Mouse (Mus musculus): Measurements from ENCODE around the gene Vwa5b2.

The Vwa5b2 gene

DNA sequence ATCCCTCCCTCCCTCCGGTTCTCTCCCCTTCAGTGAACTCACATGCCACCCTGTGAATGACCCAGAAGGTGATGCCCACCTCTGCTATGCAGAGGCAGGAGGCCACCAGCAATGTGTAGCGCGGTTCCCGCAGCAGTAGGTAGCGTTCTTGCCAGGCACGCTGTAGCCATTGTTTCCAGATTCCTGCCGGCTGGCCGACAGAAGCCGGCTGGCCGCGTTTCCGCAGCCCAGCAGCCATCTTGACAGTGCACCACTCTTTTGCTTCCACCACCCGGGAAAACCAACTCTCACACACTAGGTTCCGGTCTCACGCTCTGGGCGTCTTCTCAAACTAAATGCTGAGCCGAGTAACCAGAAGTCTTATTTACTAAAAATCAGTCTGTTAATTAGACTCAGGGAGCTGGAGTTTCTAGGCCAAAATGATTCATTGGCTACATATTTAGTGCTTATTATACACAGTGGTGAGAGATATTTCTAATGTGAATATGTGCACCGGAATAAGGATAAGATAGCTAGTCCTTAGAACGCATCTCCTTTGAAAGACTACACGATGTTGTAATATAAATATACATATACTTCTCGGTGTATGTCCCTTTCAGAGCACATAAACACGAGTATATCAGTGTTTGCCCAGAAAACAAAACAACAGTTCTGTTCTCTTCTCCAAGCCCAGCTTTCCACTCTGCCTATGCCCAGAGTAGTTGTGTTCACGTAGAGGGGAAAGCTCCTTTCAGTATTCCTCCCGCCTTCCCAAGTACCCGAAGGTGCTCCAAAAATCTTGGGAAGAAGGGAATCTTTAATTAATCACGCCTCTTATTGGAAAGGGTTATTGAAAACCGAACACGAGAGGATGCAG, 21.5 kb downstream of the Vwa5b2 start:
- DNase-seq (ENCODE audit: low read depth): peak; percentile 92

DNA sequence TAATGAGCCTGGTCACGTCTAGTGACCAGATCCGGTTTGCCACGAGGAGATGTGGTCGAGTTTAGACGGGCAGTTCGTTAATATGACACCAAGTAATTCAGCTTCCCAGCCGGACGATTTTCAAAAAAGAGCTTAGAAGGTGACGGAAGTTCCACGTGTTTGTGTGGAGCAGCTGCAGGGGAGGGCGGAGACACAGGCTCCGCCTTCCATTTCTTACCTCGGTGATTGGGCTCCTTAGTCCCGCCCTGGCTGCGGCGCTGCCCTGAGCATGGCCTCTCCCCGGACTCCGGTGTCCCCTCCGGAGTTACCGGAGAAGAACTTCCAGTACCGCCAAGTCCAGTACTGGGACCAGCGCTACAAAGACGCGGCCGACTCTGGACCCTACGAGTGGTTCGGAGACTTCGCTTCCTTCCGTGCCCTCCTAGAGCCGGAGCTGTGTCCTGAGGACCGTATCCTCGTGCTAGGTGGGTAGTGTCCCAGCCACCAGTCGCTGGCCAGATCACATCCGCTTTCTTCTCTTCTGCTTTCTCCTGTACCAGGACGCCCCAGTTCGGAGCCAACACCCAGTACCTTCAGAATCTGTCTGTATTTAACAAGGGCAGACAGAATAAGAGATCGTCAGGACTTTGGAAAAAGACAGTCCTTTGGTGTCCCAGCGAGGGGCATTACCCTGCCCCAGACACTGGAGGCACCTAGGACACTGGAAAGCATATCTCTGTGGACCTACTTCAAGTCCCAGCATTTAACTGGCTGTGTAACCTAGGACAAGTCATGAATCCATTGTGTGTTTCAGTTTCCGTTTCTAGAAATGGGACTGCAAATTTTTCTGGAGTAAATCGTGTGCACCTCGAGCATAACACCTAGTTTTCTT, 22.3 kb downstream of the Vwa5b2 start, which contains the start of the genes Eef1akmt4, Gm49333 and Alg3:
Gene Eef1akmt4 (plus strand): TSS at position 237 of the 871 bp plus-strand sequence.
Gene Gm49333 (plus strand): TSS at position 254 of the 871 bp plus-strand sequence.
Gene Alg3 (minus strand): TSS at position 379 of the 871 bp plus-strand sequence.
- peak; percentile 93 for DNase-seq (ENCODE audit: low read depth)

DNA sequence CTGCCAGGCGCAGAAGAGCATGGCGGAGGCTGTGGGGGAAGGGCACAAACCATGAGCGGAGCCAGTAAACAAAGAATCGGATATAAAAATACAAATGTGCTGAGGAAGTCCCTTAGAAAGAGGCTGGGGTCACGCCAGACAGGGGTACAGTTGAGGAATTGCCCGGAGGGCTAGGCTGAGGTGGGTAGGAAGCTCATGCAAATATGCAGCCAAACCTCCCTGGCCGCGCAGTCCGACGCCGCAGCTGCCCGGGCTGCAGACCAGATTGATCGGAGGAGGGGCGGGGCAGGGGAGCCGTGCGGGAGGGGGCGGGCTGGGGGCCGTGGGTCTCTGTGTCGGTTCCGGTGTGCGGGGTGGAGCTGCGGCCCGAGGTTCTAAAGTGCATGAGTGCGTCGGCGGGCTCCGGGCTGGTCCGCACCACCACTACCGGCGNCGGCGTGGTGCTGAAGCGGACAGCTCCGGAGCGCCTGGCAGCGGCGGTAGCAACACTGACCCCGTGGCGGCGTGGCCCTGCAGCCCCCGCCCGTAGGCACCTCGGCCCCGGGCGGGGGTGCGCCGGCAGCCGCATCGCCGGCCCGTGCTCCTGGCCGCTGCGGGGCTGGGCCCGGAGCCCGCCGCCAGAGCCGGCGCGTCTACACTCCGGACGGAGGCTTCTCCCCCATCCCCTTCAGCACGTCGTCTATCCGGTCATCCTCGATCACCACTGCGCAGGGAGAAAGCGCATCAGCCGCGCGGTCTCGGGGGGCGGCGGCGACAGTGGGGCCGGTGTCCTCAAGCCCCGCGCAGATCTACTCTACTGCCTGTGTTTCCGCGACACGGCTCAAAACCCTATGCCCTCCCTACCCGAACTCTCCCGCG, 30.5 kb downstream of the Vwa5b2 start:
- peak; percentile 59 for DNase-seq (ENCODE audit: low read depth)

DNA sequence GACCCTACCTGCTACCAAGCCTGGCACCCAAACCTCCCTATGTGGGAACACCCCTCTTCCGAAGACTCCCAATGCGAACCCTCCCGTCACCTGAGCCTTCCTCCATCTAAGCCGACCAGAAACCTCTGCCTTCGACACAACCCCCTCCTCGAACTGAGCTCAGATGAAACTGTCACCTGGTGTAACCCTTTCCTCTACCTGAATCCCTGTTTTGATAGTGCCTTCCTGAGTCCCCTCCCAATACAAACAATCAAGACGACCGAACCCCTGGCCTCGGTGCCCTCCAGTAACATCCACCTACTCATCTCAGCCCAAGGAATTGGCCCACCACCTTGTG, 31.1 kb downstream of the Vwa5b2 start:
- no peak for DNase-seq (ENCODE audit: low read depth)

DNA sequence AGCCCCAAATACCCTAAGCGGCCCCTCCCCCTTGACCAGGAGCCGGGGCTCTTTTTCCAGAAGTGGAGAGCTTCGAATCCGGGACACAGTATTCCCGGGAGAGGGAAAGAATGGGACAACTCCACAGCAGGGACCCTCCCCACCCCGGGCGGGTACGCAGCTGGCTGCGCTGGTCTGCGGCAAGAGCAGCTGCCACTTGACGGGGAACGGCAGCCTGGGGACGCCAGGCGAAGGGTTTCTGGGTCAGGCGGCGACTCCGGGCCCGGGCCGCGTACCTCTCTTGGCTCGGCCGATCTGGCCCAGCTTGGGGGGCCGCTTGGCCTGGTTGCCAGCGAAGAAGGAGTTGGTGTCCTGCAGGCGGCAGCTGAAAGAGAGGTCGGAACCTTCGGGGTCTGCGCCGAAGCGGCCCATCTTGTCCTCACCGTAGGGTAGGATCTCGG, 31.5 kb downstream of the Vwa5b2 start:
- no peak for DNase-seq (ENCODE audit: low read depth)

DNA sequence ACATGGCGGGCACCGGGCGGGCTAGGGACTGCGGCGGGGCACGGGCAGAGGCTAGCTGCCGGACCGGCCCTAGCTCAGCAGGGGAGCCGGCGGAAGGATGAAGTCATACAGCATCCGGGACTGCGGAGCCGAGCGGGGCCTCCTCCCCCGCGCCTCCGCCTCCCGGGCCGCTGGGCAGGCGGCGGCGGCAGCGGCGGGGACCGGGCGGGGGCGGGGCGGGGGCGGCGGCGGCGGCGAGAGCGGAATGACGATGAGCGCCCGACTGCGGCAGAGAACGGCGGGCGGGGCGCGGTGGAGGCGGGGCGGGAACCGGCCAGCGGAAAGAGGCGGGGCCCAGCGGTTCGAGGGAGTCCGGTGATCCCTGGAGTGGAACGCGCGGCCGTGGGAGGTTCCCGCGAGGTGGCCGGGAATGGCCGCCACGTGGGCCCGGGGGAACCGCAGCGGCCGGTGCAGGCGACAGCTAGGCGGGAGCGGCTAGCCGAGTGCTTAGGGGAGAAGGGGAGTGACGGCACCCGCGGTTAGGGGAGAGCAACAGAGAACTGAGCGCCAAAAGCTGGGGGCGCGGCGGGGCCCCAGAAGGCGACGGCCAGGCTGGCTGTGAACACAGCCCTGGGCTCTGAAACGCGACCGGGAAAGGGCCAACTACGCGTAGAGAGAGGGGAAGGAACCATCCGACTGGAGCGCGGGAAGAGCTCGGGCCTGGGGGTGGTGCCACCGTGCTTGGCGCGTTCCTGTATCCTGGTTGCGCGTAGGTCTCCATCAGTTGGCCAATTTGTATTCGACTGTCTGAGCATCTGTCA, 32.1 kb downstream of the Vwa5b2 start, which contains the start of gene Camk2n2:
Gene Camk2n2 (minus strand): TSS at position 97 of the 800 bp plus-strand sequence.
- peak; percentile 74 for DNase-seq (ENCODE audit: low read depth)

DNA sequence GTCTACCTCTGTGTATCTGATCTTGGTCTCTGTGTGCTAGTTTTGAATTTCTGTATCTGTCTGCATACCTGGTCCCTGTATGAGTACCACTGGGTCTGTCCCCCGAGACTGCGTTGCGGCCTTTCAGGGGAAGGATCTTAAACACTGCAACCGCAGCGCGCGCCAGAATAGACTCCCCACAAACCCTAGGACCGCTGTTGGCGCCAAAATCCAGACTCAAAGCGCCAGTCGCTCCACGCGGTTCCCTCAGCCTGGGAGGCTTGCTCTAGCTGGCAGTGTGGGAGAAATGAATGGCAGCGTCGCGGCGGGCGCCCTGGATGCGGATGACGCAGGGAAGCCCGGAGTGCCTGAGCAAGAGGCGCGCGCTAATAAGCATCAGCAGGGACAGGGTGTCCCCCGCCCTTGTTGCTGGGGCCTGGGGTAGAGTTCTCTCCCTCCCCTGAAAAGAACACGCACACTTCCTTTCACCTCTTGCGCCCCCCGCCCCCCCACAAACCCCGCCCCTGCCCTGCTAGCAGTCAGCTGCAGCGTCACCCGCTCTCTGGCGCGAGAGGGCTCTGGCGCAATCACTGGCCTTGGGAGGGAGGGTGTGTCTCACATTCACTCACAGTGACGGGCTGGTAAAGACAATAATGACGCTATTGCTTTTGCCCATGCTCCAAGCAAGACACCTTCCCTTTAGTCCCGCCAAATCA, 32.9 kb downstream of the Vwa5b2 start:
- DNase-seq (ENCODE audit: low read depth): peak; percentile 91

DNA sequence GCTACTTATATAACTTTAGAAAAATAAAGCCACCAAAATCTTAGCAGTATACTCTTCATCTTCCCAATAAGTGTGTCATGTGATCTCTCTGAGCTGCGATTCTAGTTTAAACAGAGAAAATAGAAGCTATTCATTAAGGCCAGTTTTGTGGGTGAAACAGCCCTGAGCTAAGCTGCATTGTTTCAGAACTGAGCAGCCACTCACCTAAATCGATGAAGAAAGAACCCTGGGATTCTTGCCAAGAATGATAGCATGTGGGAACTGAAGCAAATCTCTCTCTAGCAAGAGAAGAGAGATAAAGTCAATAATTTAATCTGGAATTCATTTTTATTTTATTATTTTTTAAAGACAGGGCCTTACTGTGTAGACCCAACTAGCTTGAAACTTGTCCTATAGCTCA, 33.9 kb downstream of the Vwa5b2 start:
- peak; percentile 37 for DNase-seq (ENCODE audit: low read depth)

DNA sequence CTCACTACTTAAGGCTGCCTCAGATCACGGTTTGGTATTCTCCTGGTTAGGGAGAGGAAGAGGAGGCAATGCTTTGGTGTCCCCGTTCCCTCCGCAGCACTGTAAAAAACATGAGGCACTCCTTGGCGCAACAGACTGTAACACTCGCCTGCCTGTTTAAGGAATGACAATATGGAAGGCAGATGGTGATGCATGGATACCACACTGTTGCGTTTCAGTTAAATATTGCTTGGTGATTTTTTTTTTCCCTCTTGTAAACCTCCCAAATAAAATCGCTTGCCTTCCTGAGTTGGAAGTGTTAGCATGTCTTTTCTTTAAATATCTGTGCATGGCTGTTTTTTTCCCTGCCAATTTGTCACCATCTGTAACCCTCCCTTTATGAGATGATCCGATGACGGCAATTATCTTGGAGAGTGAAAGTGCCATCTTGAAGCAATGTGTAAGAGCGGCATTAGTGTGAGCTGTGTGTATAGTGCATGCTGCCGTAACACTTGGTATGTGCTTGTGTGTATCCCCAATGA, 39.7 kb downstream of the Vwa5b2 start:
- no peak for DNase-seq (ENCODE audit: low read depth)

DNA sequence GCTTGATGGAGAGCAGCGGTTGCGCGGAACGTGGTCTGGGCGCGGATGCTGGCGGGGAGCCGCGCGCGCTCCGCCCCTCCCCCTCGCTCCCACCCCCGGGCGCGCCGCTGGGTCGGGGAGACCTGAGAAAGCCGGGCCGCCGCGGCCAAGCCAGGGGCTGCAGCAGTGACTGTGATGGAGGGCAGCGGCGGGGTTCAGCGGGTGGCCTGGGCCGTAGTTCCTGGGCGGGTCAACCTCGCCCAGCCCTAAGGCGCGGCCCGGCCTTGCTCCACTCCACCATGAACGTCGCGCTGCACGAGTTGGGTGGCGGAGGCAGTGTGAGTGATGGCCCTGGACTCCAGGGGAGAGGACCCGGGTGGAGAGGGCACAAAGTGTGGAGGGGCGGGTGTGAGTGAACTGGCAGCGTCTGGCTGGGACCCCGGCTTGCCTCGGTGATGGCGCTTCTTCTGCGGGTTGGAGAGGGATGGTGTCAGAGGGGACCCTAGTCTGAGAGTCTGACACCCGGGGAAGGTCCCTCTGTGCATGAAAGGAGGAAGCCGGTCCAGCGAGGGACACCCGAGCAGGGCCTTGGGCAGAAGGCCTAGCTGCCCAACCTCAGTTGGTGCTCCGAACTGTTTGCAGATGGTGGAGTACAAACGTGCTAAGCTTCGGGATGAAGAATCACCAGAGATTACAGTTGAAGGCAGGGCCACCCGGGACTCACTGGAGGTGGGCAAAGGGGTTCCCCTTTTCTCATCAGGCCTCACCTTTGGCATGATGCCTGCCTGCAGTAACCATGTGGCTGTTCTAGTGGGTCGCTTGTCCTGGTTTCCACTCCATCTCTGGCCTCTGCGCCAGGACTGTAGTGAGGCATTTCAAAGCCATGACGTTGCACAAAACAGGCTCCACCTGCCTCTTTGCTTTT, 40.7 kb downstream of the Vwa5b2 start, which contains the start of gene Ece2:
Gene Ece2 (plus strand): TSS at position 98 of the 904 bp plus-strand sequence.
- peak; percentile 55 for DNase-seq (ENCODE audit: low read depth)

DNA sequence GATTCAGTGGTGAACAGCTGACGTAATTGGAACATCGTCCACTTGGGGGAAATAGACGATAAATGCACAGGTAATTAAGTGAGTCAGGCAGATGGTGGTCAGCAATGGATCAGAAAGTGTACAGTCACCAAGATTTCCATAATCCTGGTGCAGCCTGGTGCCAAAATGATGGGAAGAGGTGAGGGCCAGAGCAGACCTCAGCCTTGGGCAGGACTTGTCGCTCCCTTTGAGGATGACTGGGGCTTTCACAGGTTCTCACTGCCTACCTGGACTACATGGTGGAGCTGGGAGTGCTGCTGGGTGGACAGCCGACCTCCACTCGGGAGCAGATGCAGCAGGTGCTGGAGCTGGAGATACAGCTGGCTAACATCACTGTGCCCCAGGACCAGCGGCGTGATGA, 48.1 kb downstream of the Vwa5b2 start:
- DNase-seq (ENCODE audit: low read depth): no peak

DNA sequence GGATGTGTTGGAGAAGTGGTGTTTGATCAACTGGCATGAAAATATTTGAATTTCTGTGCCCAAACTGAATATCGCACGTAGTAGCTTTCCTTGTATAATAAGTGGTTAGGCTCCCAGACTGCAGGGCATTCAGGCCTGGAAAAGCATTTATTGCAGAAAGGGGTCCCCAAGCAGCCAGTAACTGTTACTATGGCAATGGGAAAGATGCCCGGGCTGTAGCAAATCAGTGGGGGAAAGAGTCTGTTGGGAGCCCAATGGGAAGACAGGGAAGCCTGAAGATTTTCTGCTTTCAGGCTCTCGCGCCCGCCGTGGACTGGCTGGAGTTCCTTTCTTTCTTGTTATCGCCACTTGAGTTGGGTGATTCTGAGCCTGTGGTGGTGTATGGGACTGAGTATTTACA, 49.1 kb downstream of the Vwa5b2 start:
- no peak for DNase-seq (ENCODE audit: low read depth)

DNA sequence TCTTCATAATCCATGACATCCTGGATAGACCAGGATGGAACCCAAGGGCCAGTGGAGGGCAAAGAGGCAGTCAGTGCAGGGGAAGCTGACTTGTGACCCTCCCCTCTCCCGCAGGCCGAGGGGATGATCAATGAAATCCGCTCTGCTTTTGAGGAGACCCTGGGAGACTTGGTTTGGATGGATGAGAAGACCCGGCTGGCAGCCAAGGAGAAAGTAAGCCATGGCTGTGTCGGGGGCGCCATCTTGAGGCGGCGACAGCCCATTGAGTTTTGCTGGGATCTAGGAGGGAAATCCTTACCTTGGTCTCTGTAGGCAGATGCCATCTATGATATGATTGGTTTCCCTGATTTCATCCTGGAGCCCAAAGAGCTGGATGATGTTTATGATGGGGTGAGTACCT, 52.9 kb downstream of the Vwa5b2 start:
- DNase-seq (ENCODE audit: low read depth): peak; percentile 87

DNA sequence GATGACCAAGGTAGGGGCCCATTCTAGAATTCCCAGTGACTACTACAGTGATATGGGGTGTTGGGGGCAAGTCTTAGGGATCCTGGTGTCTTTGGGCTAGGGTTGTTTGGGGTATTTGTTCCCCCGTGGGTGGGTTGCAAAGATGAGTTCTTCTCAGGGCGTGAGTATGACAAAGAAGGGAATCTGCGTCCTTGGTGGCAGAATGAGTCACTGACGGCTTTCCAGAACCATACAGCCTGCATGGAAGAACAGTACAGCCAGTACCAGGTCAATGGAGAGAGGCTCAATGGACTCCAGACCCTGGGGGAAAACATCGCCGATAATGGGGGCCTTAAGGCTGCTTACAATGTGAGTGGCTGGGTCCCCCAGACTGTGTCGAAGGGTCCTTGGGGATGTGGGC, 54.6 kb downstream of the Vwa5b2 start:
- no peak for DNase-seq (ENCODE audit: low read depth)

DNA sequence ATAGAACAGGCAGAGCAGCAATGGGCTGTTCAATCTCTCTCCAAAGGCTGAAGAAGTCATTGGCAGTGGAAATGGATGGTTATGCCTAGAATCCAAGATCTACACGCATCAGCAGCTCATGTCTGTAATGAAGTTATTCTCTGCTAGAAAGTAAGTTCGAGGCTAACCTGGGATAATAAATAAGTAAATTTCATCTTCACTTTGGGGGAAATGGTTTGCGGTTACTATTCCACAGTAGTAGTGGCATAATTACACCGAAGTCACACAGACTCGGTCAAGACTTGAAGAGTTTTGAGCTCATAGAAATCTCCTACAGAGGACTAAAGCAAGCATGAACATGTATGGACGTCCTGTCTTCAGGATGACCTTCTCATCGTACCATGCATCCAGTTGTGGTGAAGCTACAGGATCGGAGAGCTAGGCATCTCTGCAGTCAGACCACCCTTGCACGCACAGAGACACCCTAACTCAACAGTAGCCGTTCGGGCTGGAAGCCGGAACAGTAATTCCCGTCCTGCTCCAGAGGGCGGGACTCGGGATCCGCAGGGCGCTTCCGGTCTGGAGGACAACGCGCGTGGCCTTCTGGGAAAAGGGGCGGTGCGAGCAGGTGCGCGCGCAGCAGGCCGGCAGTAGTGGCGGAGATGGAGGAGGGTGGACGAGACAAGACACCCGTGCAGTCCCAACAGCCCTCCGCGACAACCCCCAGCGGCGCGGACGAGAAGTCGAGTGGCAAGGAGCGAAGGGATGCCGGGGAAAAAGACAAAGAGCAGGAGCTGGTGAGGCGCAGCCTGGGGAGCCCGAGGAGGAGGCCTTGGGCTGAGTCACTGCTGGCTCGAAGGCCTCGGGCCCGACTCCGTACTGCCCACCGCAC, 62.0 kb downstream of the Vwa5b2 start, which contains the start of gene Psmd2:
Gene Psmd2 (plus strand): TSS at position 577 of the 871 bp plus-strand sequence.
- DNase-seq (ENCODE audit: low read depth): peak; percentile 97

DNA sequence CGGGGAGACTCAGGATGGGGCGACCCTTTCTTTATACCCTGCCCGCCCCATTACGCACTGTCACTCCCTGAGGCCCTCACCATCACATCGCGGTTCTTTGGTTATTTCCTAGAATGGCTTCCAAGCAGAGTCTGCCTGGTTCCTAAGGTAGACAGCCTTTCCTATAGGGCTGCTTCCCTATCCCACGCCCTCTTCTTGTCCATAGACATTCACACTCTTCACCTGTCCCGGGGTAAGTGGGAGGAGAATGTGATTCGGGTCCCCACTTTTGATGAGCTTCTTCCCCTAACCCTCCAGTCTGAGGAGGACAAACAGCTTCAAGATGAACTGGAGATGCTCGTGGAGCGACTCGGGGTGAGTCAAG, 62.7 kb downstream of the Vwa5b2 start:
- no peak for DNase-seq (ENCODE audit: low read depth)

DNA sequence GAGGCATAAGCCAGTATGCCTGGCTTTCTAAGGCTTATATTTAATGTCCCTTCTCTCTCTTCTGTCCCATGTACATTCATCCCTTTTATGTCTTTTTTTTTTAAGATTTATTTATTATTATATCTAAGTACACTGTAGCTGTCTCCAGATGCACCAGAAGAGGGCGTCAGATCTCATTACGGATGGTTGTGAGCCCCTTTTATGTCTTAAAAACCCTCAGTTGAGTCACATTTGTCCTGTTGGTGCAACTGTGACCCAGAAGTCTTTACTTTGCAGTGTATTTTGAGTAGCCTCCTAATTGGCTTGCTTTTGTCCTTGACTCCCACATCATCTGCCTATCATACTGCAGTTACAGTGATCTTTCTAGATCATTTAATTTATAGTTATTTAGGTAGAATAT, 64.0 kb downstream of the Vwa5b2 start:
- no peak for DNase-seq (ENCODE audit: low read depth)
